Mouse (Mus musculus) embryonic facial prominence, embryonic 12.5 days (tissue): ENCODE measurements around the gene Snx10. TPM values are rescaled to one million over a fixed set of nuclear protein-coding genes. Genes with fewer than 3 reads are reported as not detected.

Source experiments
- ATAC-seq: fragments of 200-750 bp; cut with Nextera tagmentation; 2 replicates; pipeline ENCODE4 v1.8.0; 2017; ENCODE audit not compliant: insufficient number of reproducible peaks, insufficient read depth, low FRiP score, low TSS enrichment
- H3K27ac ChIP-seq: fragments of 300-500 bp; sonication (generic); 2 replicates; pipeline ENCODE4 v1.5.1; 2016; ENCODE audit warnings: mild to moderate bottlenecking
- H3K27me3 ChIP-seq: fragments of 300-500 bp; sonication (generic); 2 replicates; pipeline ENCODE4 v1.6.1; 2016; ENCODE audit warnings: mild to moderate bottlenecking, moderate library complexity
- H3K36me3 ChIP-seq: fragments of 300-500 bp; sonication (generic); 2 replicates; pipeline ENCODE4 v1.6.1; 2016; ENCODE audit warnings: mild to moderate bottlenecking
- H3K4me1 ChIP-seq: fragments of 300-500 bp; sonication (generic); 2 replicates; pipeline ENCODE4 v1.6.1; 2016
- H3K4me2 ChIP-seq: fragments of 300-500 bp; sonication (generic); replicated peaks from 2 replicates; pipeline ENCODE4 v1.6.1; 2016; ENCODE audit warnings: mild to moderate bottlenecking, moderate library complexity
- H3K4me3 ChIP-seq: fragments of 300-500 bp; sonication (generic); 2 replicates; pipeline ENCODE4 v1.5.1; 2016; ENCODE audit warnings: mild to moderate bottlenecking
- H3K9ac ChIP-seq: fragments of 300-500 bp; sonication (generic); 2 replicates; pipeline ENCODE4 v1.6.1; 2016; ENCODE audit warnings: mild to moderate bottlenecking, moderate library complexity
- H3K9me3 ChIP-seq: fragments of 300-500 bp; sonication (generic); 2 replicates; pipeline ENCODE4 v1.6.1; 2016; ENCODE audit warnings: mild to moderate bottlenecking, moderate library complexity
- WGBS: fragments of 180-500 bp; shearing (Covaris S2); methylation state at CpG from one replicate; pipeline ENCODE4 v1.1.7; 2016; 5-methylcytosine and 5-hydroxymethylcytosine counted together
- polyA plus RNA-seq: library from polyadenylated mRNA; unstranded; fragments of >200 nt; fragmentation: Nextera tagmentation; extraction: Ambion mirVana; gene quantifications from 2 replicates; pipeline ENCODE4 v1.2.1, GENCODE M21; 2016

Snx10 gene
- polyA plus RNA-seq, 1 experiment from 2014 or later = 17.2 TPM

GRCm38 (mm10) chr6:51535571-51535970 is 11.9 kb downstream of the Snx10 start:
- no peaks in the 10 kb centered on the region for H3K36me3 ChIP-seq
- no peak overlapping the region for H3K4me3 ChIP-seq
- no peaks in the 10 kb centered on the region for H3K4me1 ChIP-seq
- ATAC-seq = no peak
- H3K4me2 ChIP-seq = no peak overlapping the region
- no peaks in the 10 kb centered on the region for H3K9me3 ChIP-seq
- no peak overlapping the region for H3K9ac ChIP-seq
- no peak overlapping the region for H3K27ac ChIP-seq
- no peaks in the 10 kb centered on the region for H3K27me3 ChIP-seq
- 77% methylated on average over 10 of the region's 10 CpGs for WGBS

- Histone ChIP-seq H3K36me3 (no peaks in the 10 kb centered on the region), H3K4me1 (peaks cover 16% of the 10 kb centered on the region; the same call in 1 of the 2 replicates)
Measured at GRCm38 (mm10) chr6:51540525-51540924, 16.8 kb downstream of the Snx10 start.

GRCm38 (mm10) chr6:51541422-51541821 is 17.7 kb downstream of the Snx10 start:
- H3K27ac ChIP-seq = no peak overlapping the region
- H3K36me3 ChIP-seq = no peaks in the 10 kb centered on the region
- H3K4me1 ChIP-seq = peaks cover 16% of the 10 kb centered on the region; the same call in 1 of the 2 replicates
- WGBS = 74% methylated on average over 7 of the region's 7 CpGs
- no peaks in the 10 kb centered on the region for H3K27me3 ChIP-seq
- H3K4me3 ChIP-seq = no peak overlapping the region
- H3K9ac ChIP-seq = no peak overlapping the region
- H3K4me2 ChIP-seq = no peak overlapping the region
- ATAC-seq = no peak
- H3K9me3 ChIP-seq = no peaks in the 10 kb centered on the region

More at GRCm38 (mm10) chr6:51540525-51540924, 16.8 kb downstream of the Snx10 start:
- ATAC-seq = no peak
- H3K4me2 ChIP-seq = no peak overlapping the region
- H3K27me3 ChIP-seq = no peaks in the 10 kb centered on the region
- H3K27ac ChIP-seq = no peak overlapping the region
- H3K9me3 ChIP-seq = no peaks in the 10 kb centered on the region
- no peak overlapping the region for H3K4me3 ChIP-seq
- WGBS = 84% methylated on average over 6 of the region's 6 CpGs
- no peak overlapping the region for H3K9ac ChIP-seq

- Histone ChIP-seq H3K4me1 (peaks cover 16% of the 10 kb centered on the region; the same call in 1 of the 2 replicates), H3K4me3 (no peak overlapping the region), H3K27ac (no peak overlapping the region), H3K27me3 (no peaks in the 10 kb centered on the region), H3K9ac (no peak overlapping the region), H3K9me3 (no peaks in the 10 kb centered on the region), H3K36me3 (no peaks in the 10 kb centered on the region), H3K4me2 (no peak overlapping the region)
- whole genome bisulfite sequencing = 76% methylated on average over 4 of the region's 4 CpGs
- no peak for ATAC-seq
Measured at GRCm38 (mm10) chr6:51542147-51542546, 18.4 kb downstream of the Snx10 start.

GRCm38 (mm10) chr6:51543639-51544117 is 20.0 kb downstream of the Snx10 start:
- ATAC-seq = no peak

GRCm38 (mm10) chr6:51544118-51544681 is 20.5 kb downstream of the Snx10 start:
- Histone ChIP-seq H3K27me3 (no peaks in the 10 kb centered on the region), H3K4me1 (peaks cover 16% of the 10 kb centered on the region; the same call in 1 of the 2 replicates), H3K4me2 (no peak overlapping the region), H3K36me3 (no peaks in the 10 kb centered on the region), H3K9ac (no peak overlapping the region), H3K27ac (no peak overlapping the region), H3K4me3 (no peak overlapping the region), H3K9me3 (no peaks in the 10 kb centered on the region)
- ATAC-seq = no peak
- WGBS = 30% methylated on average over 7 of the region's 7 CpGs

More at GRCm38 (mm10) chr6:51543639-51544117, 20.0 kb downstream of the Snx10 start:
- Histone ChIP-seq H3K9ac (no peak overlapping the region), H3K4me3 (no peak overlapping the region), H3K27me3 (no peaks in the 10 kb centered on the region), H3K4me2 (no peak overlapping the region), H3K36me3 (no peaks in the 10 kb centered on the region), H3K4me1 (peaks cover 16% of the 10 kb centered on the region; the same call in 1 of the 2 replicates), H3K9me3 (no peaks in the 10 kb centered on the region), H3K27ac (no peak overlapping the region)
- WGBS = 64% methylated on average over 6 of the region's 6 CpGs

- no peak overlapping the region for H3K4me3 ChIP-seq
- no peak overlapping the region for H3K9ac ChIP-seq
- H3K9me3 ChIP-seq = no peaks in the 10 kb centered on the region
- ATAC-seq = no peak
- H3K27me3 ChIP-seq = no peaks in the 10 kb centered on the region
- 0 out of 2 replicates have a peak overlapping the region, but pooled peaks have one; percentile 24 for H3K27ac ChIP-seq
- H3K4me2 ChIP-seq = no peak overlapping the region; the same call in 1 of the 2 replicates
- H3K36me3 ChIP-seq = no peaks in the 10 kb centered on the region
- peaks cover 16% of the 10 kb centered on the region; the same call in 1 of the 2 replicates for H3K4me1 ChIP-seq
- 61% methylated on average over 11 of the region's 11 CpGs for WGBS
Measured at GRCm38 (mm10) chr6:51545219-51545859, 21.6 kb downstream of the Snx10 start.

GRCm38 (mm10) chr6:51546085-51546484 is 22.4 kb downstream of the Snx10 start:
- WGBS = 86% methylated on average over 2 of the region's 2 CpGs

GRCm38 (mm10) chr6:51548757-51549156 is 25.1 kb downstream of the Snx10 start:
- no peaks in the 10 kb centered on the region for H3K36me3 ChIP-seq
- no peak overlapping the region for H3K4me3 ChIP-seq
- no peak overlapping the region for H3K4me2 ChIP-seq
- H3K9me3 ChIP-seq = no peaks in the 10 kb centered on the region
- H3K9ac ChIP-seq = no peak overlapping the region
- ATAC-seq = no peak
- no peaks in the 10 kb centered on the region for H3K27me3 ChIP-seq
- peaks cover 13% of the 10 kb centered on the region; the same call in 1 of the 2 replicates for H3K4me1 ChIP-seq
- WGBS = 73% methylated on average over 5 of the region's 5 CpGs
- no peak overlapping the region for H3K27ac ChIP-seq

More at GRCm38 (mm10) chr6:51546085-51546484, 22.4 kb downstream of the Snx10 start:
- H3K27ac ChIP-seq = no peak overlapping the region
- peaks cover 16% of the 10 kb centered on the region; the same call in 1 of the 2 replicates for H3K4me1 ChIP-seq
- H3K27me3 ChIP-seq = no peaks in the 10 kb centered on the region
- H3K9me3 ChIP-seq = no peaks in the 10 kb centered on the region
- no peak overlapping the region for H3K4me3 ChIP-seq
- no peak overlapping the region for H3K9ac ChIP-seq
- H3K4me2 ChIP-seq = no peak overlapping the region
- H3K36me3 ChIP-seq = no peaks in the 10 kb centered on the region
- ATAC-seq = no peak

GRCm38 (mm10) chr6:51551267-51551802 is 27.6 kb downstream of the Snx10 start:
- ATAC-seq = no peak
- Histone ChIP-seq H3K4me1 (no peaks in the 10 kb centered on the region), H3K27me3 (no peaks in the 10 kb centered on the region), H3K4me2 (no peak overlapping the region), H3K9ac (no peak overlapping the region), H3K9me3 (no peaks in the 10 kb centered on the region), H3K27ac (no peak overlapping the region), H3K4me3 (no peak overlapping the region), H3K36me3 (no peaks in the 10 kb centered on the region)
- WGBS = 90% methylated on average over 10 of the region's 10 CpGs

GRCm38 (mm10) chr6:51556562-51556961 is 32.9 kb downstream of the Snx10 start:
- Histone ChIP-seq H3K4me2 (no peak overlapping the region), H3K9me3 (no peaks in the 10 kb centered on the region), H3K4me3 (no peak overlapping the region), H3K9ac (no peak overlapping the region), H3K27ac (no peak overlapping the region), H3K36me3 (no peaks in the 10 kb centered on the region), H3K4me1 (no peaks in the 10 kb centered on the region), H3K27me3 (no peaks in the 10 kb centered on the region)
- ATAC-seq = no peak
- 90% methylated on average over 7 of the region's 7 CpGs for WGBS

GRCm38 (mm10) chr6:51558311-51558710 is 34.6 kb downstream of the Snx10 start:
- no peak overlapping the region for H3K4me2 ChIP-seq
- no peaks in the 10 kb centered on the region for H3K27me3 ChIP-seq
- H3K4me3 ChIP-seq = no peak overlapping the region
- no peaks in the 10 kb centered on the region for H3K36me3 ChIP-seq
- no peak overlapping the region for H3K27ac ChIP-seq
- no peaks in the 10 kb centered on the region for H3K4me1 ChIP-seq
- no peak for ATAC-seq
- H3K9ac ChIP-seq = no peak overlapping the region
- no peaks in the 10 kb centered on the region for H3K9me3 ChIP-seq
- 96% methylated on average over 7 of the region's 7 CpGs for WGBS
